Mouse (Mus musculus) lung, postnatal 10 days (tissue): Measurements from ENCODE around the gene Tmc4.
A peak's percentile ranks its signal among the peaks of the same experiment; 100 is the strongest.

ENCODE experiments used
- DNase-seq: peaks from one replicate; pipeline ENCODE4 v3.0.0; 2021

The Tmc4 gene

GRCm38 (mm10) chr7:3692382-3692986 is 15.1 kb upstream of the Tmc4 start, which contains the start of gene Tsen34:
Tsen34 (plus strand) TSS chr7:3692863.
- DNase-seq, result no peak

GRCm38 (mm10) chr7:3691919-3692318 is 14.6 kb upstream of the Tmc4 start:
- DNase-seq, result no peak

GRCm38 (mm10) chr7:3685400-3686187 is 8.2 kb upstream of the Tmc4 start:
- DNase-seq, result no peak

- no peak for DNase-seq
These were observed 7.3 kb upstream of the Tmc4 start for GRCm38 (mm10) chr7:3684698-3685097.

GRCm38 (mm10) chr7:3683908-3684550 is 6.7 kb upstream of the Tmc4 start:
- DNase-seq, result no peak

GRCm38 (mm10) chr7:3676371-3676770 is 982 bp downstream of the Tmc4 start:
- no peak for DNase-seq

- DNase-seq, result no peak
These were observed 2.2 kb downstream of the Tmc4 start for GRCm38 (mm10) chr7:3675228-3675548.

GRCm38 (mm10) chr7:3674507-3675227 is 2.7 kb downstream of the Tmc4 start:
- peak; percentile 91 for DNase-seq

GRCm38 (mm10) chr7:3666921-3667391 is 10.4 kb downstream of the Tmc4 start:
- DNase-seq, result peak; percentile 47

GRCm38 (mm10) chr7:3665215-3666114 is 11.9 kb downstream of the Tmc4 start, which contains the start of gene Leng1:
Leng1 (minus strand) TSS chr7:3665840.
- DNase-seq, result peak; percentile 99

- peak; percentile 34 for DNase-seq
These were observed 12.7 kb downstream of the Tmc4 start for GRCm38 (mm10) chr7:3664524-3665214.

GRCm38 (mm10) chr7:3658578-3658977 is 18.8 kb downstream of the Tmc4 start:
- no peak for DNase-seq

- no peak for DNase-seq
These were observed 20.4 kb downstream of the Tmc4 start for GRCm38 (mm10) chr7:3656966-3657365.

GRCm38 (mm10) chr7:3646641-3647040 is 30.7 kb downstream of the Tmc4 start:
- no peak for DNase-seq

- DNase-seq, result no peak
These were observed 31.2 kb downstream of the Tmc4 start for GRCm38 (mm10) chr7:3646188-3646587.

- no peak for DNase-seq
These were observed 31.8 kb downstream of the Tmc4 start for GRCm38 (mm10) chr7:3645488-3646025.

- peak; percentile 99 for DNase-seq
These were observed 32.5 kb downstream of the Tmc4 start, which contains the start of gene Cnot3 for GRCm38 (mm10) chr7:3644672-3645487. Cnot3 (plus strand) TSS chr7:3645268.

GRCm38 (mm10) chr7:3644348-3644671 is 33.0 kb downstream of the Tmc4 start:
- no peak for DNase-seq

- no peak for DNase-seq
These were observed 33.5 kb downstream of the Tmc4 start for GRCm38 (mm10) chr7:3643843-3644242.

GRCm38 (mm10) chr7:3643412-3643811 is 33.9 kb downstream of the Tmc4 start:
- no peak for DNase-seq
